Mouse (Mus musculus) left cerebral cortex, adult 8-10 months (tissue): ENCODE measurements around the gene C2cd2. TPM values are rescaled to one million over a fixed set of nuclear protein-coding genes. Genes with fewer than 3 reads are reported as not detected.

Experiments
- DNase-seq, 2 experiments: peaks; one replicate each; pipeline ENCODE4 v3.0.0; 2022; ENCODE audit warnings: low spot score in 2 of 2
- total RNA-seq, 4 experiments: library from RNA; stranded (reverse); gene quantifications; 2 replicates each; pipeline ENCODE4 v1.2.4; 2022

The C2cd2 gene
- total RNA-seq, 4 experiments from 2014 or later: 15.5 to 17.0 (median 16.8) TPM

- no peak for DNase-seq
Observed at GRCm38 (mm10) chr16:97887762-97888161, 74.6 kb downstream of the C2cd2 start.

DNA sequence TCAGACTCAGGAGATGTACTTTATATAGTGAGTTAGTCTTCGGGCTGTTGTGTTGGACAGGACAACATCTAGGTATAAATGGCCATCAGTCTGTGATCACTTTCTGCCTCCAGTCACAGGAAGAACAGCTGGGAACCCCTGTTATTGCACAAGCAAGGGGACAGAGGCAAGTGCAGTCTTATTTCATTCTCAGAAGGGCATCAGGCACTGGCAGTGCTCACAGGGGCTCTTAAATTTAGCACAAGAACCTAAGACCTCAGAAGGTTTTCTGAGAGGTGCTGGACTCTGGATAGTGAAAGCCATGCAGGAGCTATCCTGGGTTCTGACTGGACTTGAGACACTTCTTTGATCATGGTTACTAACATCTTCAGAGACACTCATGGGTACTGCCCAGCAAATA, 78.7 kb downstream of the C2cd2 start:
- no peak for DNase-seq

GRCm38 (mm10) chr16:97882891-97883290, 79.5 kb downstream of the C2cd2 start:
- no peak for DNase-seq

DNA sequence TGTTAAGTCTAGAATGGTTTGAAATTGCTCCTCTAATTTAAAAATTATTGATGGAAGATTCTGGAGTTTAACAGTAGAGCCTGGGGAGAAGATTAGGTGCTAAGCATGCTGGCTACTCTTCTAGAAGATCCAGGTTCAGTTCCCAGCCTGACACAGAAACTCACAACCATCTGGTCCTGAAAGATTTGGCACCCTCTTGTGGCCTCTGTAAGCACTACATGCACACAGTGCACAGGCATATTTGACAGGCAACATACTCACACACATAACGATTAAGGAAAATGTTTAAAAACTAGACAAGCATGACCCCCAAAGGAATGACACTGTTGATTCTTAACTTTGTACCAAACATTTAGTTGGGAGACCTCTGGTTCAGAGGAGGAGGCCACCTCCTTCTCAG, 83.3 kb downstream of the C2cd2 start:
- DNase-seq: no peak

DNA sequence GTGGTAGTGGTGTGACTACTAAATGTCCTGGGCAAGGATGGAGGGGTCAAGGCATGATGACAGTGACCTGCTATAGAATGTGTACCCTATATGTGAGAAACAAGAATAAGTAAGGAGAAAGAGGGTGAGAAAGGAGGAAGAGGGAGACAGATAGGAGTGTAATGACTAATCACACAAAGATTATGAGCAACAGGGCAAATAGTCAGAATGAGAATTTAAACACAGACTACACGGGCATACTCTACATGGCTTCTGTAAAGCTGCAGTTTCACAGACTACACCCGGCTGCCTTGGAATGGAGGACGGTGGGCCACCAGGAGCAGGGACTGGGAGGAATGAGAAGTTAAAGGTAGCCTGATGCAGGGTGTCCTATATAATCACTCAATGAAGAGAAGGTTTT, 84.9 kb downstream of the C2cd2 start:
- DNase-seq: no peak

GRCm38 (mm10) chr16:97875101-97875500, 87.3 kb downstream of the C2cd2 start:
- DNase-seq: no peak

GRCm38 (mm10) chr16:97874376-97874775, 88.0 kb downstream of the C2cd2 start:
- DNase-seq: no peak

- DNase-seq: no peak
Observed at GRCm38 (mm10) chr16:97872657-97873056, 89.7 kb downstream of the C2cd2 start.

DNA sequence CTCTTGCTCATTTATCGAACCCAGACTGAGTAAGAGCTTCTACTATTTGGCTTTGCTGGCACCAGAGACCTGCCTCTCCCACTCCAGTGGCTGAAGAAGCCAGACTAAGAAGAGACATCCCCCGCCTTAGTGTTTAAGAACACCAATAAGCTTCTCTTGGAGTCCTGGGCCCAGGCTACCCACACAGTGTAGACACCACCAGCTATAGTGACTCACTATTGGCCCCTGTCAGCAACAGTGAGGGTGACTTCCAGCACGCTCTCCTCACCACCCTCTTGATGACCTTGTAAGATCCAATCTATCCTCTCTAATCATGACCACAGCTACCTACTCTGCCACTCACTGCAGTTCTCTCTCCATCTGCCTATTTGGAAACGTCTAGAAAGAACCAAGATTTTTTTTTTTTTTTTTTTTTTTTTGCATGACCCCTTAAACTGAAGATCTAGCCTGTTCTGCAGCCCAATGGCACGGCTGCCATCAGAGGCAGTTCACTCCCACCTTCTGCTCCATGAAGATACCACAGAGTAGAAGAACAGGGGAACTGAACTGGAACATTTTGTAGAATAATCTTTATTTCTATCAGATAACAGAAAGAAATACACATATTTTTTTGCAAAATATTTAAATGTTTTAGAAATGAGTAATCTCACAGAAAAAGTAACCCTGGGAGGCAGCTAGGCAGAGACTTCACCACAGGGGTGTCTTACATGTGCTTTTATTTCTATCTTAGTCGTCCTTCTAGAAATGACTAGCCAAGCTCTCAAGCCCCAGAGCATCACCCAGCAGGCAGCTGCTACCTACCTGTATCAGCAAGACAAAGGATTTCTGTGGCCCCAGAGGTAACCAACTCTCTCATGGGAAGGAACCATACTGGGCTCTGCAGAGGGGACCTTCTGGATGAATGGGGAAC, 93.0 kb downstream of the C2cd2 start:
- DNase-seq: no peak

DNA sequence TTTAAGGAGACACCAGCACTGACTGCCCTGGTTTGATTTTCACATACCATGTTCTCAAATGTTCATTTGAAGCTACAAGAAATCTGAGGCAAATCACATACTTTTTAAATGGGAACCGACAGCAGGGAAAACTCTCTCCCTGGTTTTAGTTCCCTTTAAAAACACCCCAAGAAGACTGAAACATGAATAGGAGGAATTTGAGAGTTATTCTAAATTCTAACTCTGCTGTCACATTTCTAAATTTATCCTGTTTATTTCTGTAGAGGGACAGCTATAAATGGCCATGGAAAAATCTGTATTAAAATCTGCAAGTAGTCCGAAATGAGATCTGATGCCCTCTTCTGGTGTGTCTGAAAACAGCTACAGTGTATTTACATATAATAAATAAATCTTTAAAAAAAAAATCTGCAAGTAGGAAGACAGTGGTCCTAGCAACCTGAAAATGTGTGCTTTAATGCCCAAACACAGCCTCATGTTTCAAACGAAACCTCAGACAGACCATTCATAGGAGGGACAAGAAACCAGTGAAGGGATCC, 98.4 kb downstream of the C2cd2 start:
- no peak for DNase-seq

- DNase-seq: no peak
Observed at GRCm38 (mm10) chr16:97856050-97856449, 106.3 kb downstream of the C2cd2 start.

DNA sequence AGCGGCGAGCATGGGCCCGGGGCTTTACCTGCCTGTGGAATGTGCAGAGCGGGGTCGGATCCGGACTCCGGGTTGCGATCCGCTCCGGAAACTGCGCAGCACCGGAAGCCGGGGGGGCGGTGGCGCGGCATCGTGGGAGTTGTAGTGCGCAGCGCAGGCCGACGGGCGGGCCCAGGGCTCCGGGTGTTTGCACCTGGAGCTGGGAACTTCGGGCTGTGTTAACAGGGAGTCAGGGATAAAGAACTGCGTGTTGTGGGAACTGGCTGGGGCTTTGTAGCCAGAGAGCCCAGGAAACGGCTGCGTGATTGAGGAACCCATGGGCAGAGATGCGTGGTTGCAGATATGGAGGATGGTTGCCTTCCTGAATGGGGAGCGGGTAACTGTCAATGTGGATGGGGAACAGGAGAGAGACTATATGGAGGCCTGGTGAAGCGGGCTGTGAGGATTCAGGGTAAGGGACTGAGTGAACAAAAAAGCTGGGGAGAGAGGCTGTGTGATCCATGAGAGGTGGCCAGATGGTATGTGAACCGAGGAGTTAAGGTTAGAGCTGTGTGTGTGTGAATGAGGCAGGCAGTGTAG, 110.6 kb downstream of the C2cd2 start, which contains the start of gene Prdm15:
Gene Prdm15 (minus strand): TSS at position 110 of the 579 bp plus-strand sequence.
- peak; percentile 85 for DNase-seq

GRCm38 (mm10) chr16:97851061-97851740, 111.2 kb downstream of the C2cd2 start:
- DNase-seq: peak; percentile 76 to 79

GRCm38 (mm10) chr16:97850667-97851060, 111.7 kb downstream of the C2cd2 start:
- peak; percentile 40 to 71 for DNase-seq

- DNase-seq: no peak
Observed at GRCm38 (mm10) chr16:97848832-97849231, 113.6 kb downstream of the C2cd2 start.

GRCm38 (mm10) chr16:97844967-97845937, 117.1 kb downstream of the C2cd2 start:
- DNase-seq: no peak

- DNase-seq: no peak
Observed at GRCm38 (mm10) chr16:97832154-97832553, 130.2 kb downstream of the C2cd2 start.

DNA sequence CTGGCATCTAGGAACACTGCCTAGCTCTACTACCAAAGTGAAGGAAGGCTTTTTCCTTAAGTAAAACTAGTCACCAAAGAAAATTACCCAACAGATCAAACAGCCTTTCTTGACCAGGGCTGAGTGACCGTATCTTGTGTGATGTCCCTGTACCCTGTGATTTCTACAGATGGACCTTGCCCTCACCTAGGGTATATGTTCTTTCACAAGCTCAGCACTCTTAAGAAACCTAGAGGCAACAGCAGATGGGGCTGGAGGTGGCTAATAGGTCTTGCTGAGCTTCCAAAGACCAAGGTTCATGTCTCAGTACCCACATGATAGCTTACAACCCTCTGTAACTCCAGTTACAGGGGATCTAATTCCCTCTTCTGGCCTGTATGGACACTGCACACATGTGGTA, 134.2 kb downstream of the C2cd2 start:
- DNase-seq: no peak

DNA sequence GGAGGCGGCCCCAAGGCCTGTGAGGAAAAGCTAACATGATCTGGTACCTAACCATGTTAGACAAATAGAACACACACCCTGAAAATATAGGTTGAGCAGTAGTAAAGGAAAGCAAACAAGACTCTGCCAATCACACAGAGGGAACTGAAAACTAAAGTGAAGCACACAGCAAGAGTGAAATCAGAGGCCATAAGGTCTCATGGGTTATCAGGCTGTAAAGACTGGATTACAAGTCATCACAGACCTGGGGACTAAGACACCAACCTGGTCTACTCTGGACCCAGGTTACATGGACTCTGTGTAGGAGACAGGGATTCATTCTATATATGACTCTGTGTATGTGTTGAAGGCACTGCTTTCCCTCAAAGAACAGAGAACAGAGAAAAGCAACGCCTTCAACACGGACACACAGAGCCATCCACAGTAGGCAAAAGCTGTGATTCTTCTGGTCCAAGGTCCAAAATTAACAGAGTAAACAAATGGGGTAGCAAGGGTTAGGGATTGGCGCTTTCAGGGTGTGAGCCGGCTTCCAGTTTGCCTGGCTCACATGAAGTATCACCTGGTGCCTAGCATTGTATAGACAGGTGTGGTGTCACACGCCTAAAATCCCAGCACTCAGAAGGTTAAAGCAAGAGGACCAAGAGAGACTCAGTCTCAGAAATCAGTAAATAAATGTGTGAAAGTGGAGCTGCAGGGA, 138.9 kb downstream of the C2cd2 start:
- DNase-seq: no peak

- no peak for DNase-seq
Observed at GRCm38 (mm10) chr16:97819532-97819931, 142.9 kb downstream of the C2cd2 start.
